Mouse (Mus musculus): ENCODE measurements around the gene Cct3.
"Not testable (repeated sequence)": the region's sequence is repeated elsewhere in the genome, so short reads cannot be mapped to it uniquely, and the experiment has no call there.

The Cct3 gene

GRCm38 (mm10) chr3:88291970-88292369, 4.9 kb upstream of the Cct3 start:
- DNase-seq (ENCODE audit: low spot score in 2 of 2) = no peak

- DNase-seq (ENCODE audit: low spot score in 2 of 2) = not testable (repeated sequence)
These were observed 1.6 kb upstream of the Cct3 start for GRCm38 (mm10) chr3:88295272-88295671.

GRCm38 (mm10) chr3:88296110-88296560, 781 bp upstream of the Cct3 start:
- DNase-seq (ENCODE audit: low spot score in 2 of 2) = no peak

- no peak for DNase-seq (ENCODE audit: low spot score in 2 of 2)
These were observed 470 bp downstream of the Cct3 start for GRCm38 (mm10) chr3:88297321-88297851.

- DNase-seq (ENCODE audit: low spot score in 2 of 2) = no peak
These were observed 2.3 kb downstream of the Cct3 start for GRCm38 (mm10) chr3:88299172-88299571.

GRCm38 (mm10) chr3:88324951-88325405, 28.1 kb downstream of the Cct3 start, which contains the start of gene Glmp:
Glmp (plus strand) TSS chr3:88325023.
- peak in 1 of 2 experiments; percentile 38 for DNase-seq (ENCODE audit: low spot score in 2 of 2)

- no peak for DNase-seq (ENCODE audit: low spot score in 2 of 2)
These were observed 32.0 kb downstream of the Cct3 start for GRCm38 (mm10) chr3:88328956-88329355.

GRCm38 (mm10) chr3:88331282-88331681, 34.4 kb downstream of the Cct3 start:
- DNase-seq (ENCODE audit: low spot score in 2 of 2) = no peak

- DNase-seq (ENCODE audit: low spot score in 2 of 2) = no peak
These were observed 37.2 kb downstream of the Cct3 start for GRCm38 (mm10) chr3:88334029-88334658.

GRCm38 (mm10) chr3:88334902-88335435, 38.1 kb downstream of the Cct3 start:
- no peak for DNase-seq (ENCODE audit: low spot score in 2 of 2)

GRCm38 (mm10) chr3:88335436-88336053, 38.6 kb downstream of the Cct3 start:
- no peak for DNase-seq (ENCODE audit: low spot score in 2 of 2)

- DNase-seq (ENCODE audit: low spot score in 2 of 2) = peak; percentile 95 to 97
These were observed 39.4 kb downstream of the Cct3 start, which contains the start of the genes Tmem79 and Smg5 for GRCm38 (mm10) chr3:88336058-88337013. Tmem79 (minus strand) TSS chr3:88336148. Smg5 (plus strand) TSS chr3:88336260.

- DNase-seq (ENCODE audit: low spot score in 2 of 2) = no peak
These were observed 40.6 kb downstream of the Cct3 start for GRCm38 (mm10) chr3:88337367-88338020.

- no peak for DNase-seq (ENCODE audit: low spot score in 2 of 2)
These were observed 41.4 kb downstream of the Cct3 start for GRCm38 (mm10) chr3:88338316-88338715.

GRCm38 (mm10) chr3:88339006-88339405, 42.1 kb downstream of the Cct3 start:
- DNase-seq (ENCODE audit: low spot score in 2 of 2) = no peak

GRCm38 (mm10) chr3:88350732-88351131, 53.8 kb downstream of the Cct3 start:
- no peak for DNase-seq (ENCODE audit: low spot score in 2 of 2)

- DNase-seq (ENCODE audit: low spot score in 2 of 2) = no peak
These were observed 56.0 kb downstream of the Cct3 start for GRCm38 (mm10) chr3:88352907-88353306.

- DNase-seq (ENCODE audit: low spot score in 2 of 2) = no peak
These were observed 57.7 kb downstream of the Cct3 start for GRCm38 (mm10) chr3:88354396-88355165.

GRCm38 (mm10) chr3:88359584-88359983, 62.7 kb downstream of the Cct3 start:
- no peak for DNase-seq (ENCODE audit: low spot score in 2 of 2)

GRCm38 (mm10) chr3:88359989-88360388, 63.1 kb downstream of the Cct3 start:
- no peak for DNase-seq (ENCODE audit: low spot score in 2 of 2)

Measured in urinary bladder, postnatal 4 days (tissue).